ENCODE assay signal across 7 mouse cellular contexts in the genomic region with DNA sequence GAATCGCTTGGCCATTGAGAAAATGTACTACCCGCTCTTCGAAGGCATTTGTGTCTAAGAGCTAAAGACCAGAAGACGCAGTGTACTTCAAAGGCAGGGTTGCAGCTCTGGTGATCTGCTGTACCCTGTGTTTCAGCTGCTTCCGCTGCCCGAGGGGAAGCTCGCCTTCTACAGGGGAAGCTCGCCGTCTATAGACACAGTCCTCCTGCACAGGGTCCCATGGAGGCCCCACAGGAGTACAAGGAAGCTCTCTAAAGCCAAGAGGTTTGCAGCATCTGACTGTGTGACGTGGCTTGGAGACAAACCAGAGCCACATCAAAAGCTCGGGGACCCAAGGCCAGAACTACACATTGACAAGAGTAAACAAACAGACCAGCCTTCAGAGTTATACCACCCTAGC.
DNase-seq lines count a peak whose midpoint lies in the region; ATAC-seq lines count a peak whose summit lies in the region.

No protein-coding gene starts in this region.

- peak overlapping the region; percentile 20; the same call in 1 of the 2 replicates for H3K4me2 ChIP-seq in neural tube, embryonic 12.5 days (replicated peaks)

- no peak; the same call in 1 of the 2 replicates for ATAC-seq in neural tube, embryonic 12.5 days (ENCODE audit: low FRiP score, low read depth)
- ATAC-seq in cerebellum, adult (ENCODE audit: insufficient number of reproducible peaks, low FRiP score, low TSS enrichment) = no peak

- DNase-seq in urinary bladder, postnatal 14 days (ENCODE audit: low spot score) = peak; percentile 4
- DNase-seq in urinary bladder, postnatal 10 days (ENCODE audit: low spot score) = no peak
- peak; percentile 6 for DNase-seq in heart, adult 8-10 months (ENCODE audit: low spot score)
- peak; percentile 51 for DNase-seq in limb, embryonic 10.5 days (ENCODE audit: low spot score)
- DNase-seq in layer of hippocampus, adult 18-20 months (ENCODE audit: low spot score in 2 of 2) = no peak

- H3K4me1 ChIP-seq in limb, embryonic 10.5 days = peaks cover 23% of the 10 kb centered on the region
- H3K4me1 ChIP-seq in neural tube, embryonic 12.5 days = peaks cover 10% of the 10 kb centered on the region; the same call in 1 of the 2 replicates

- H3K27me3 ChIP-seq in limb, embryonic 10.5 days (ENCODE audit: low read depth, poor library complexity, severe bottlenecking) = no peaks in the 10 kb centered on the region
- no peaks in the 10 kb centered on the region for H3K27me3 ChIP-seq in neural tube, embryonic 12.5 days (replicated peaks)

- 0 out of 2 replicates have a peak, but pooled peaks cover 2% of the 10 kb centered on the region for H3K36me3 ChIP-seq in limb, embryonic 10.5 days
- H3K36me3 ChIP-seq in neural tube, embryonic 12.5 days = no peaks in the 10 kb centered on the region

- H3K27ac ChIP-seq in limb, embryonic 10.5 days = peak overlapping the region; percentile 85
- no peak overlapping the region for H3K27ac ChIP-seq in neural tube, embryonic 12.5 days

- no peak overlapping the region for H3K9ac ChIP-seq in neural tube, embryonic 12.5 days

- H3K4me3 ChIP-seq in limb, embryonic 10.5 days = peak overlapping the region; percentile 21
- H3K4me3 ChIP-seq in neural tube, embryonic 12.5 days = no peak overlapping the region

- H3K9me3 ChIP-seq in limb, embryonic 10.5 days (replicated peaks) = peaks cover 5% of the 10 kb centered on the region
- peaks cover 6% of the 10 kb centered on the region; the same call in 1 of the 2 replicates for H3K9me3 ChIP-seq in neural tube, embryonic 12.5 days

- 35% methylated on average over 11 of the region's 11 CpGs for WGBS in limb, embryonic 10.5 days
- 73% methylated on average over 11 of the region's 11 CpGs for WGBS in neural tube, embryonic 12.5 days

Comparison
In these comparisons a context has a peak if more than half of its experiments do, and no peak if none do; other contexts are left out.
1. DNase-seq: peak in urinary bladder, postnatal 14 days (single experiment), heart, adult 8-10 months (single experiment) and limb, embryonic 10.5 days (single experiment); none in urinary bladder, postnatal 10 days (single experiment) and layer of hippocampus, adult 18-20 months (0 of 2).